29 mouse cellular contexts compared by ENCODE assay signal in the genomic region with DNA sequence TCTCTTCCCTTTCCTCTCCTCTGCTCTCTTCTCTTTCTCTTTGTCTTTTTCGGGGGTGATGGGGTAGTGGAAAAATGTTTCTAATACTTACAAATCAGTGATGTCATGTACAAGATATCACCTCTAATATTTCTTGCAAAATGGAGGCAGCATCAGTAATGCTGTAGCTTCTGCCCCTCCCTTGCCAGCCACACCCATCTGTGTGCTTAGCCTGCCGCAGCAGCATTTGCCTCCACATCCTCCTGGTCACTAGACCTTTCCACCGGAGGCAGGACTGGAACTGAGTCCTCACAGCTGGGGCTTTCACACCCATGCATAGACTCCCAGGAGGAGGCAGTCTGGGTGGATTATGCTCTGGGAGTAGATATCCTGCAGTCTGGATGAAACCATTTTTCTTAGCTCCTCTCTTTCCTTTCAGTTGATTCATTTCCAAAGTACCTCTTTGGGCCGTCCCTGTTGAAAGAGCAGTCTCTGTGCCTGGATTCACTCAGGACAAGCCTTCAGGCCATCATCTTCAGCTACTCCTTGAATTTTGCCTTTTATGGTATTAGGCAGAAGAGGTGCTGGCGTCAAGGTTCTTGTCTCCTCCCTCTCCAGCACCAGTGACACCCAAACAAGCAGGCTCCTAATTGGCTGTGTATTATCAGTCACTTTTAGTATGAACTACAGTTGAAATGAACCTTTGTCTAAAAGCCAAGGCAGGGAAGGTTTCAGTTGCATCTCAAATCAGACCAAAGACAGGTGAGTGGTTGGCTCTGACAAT.
DNase-seq lines count a peak whose midpoint lies in the region; ATAC-seq and TF ChIP-seq lines count a peak whose summit lies in the region.
"Had no signal": no experiment of that assay in that cellular context is flagged by ENCODE, and none has a peak within 500 bp of the region (broad histone marks: within the 10 kb centered on the region; RNA-seq: fewer than 3 reads in every experiment).

No protein-coding gene starts in this region.

- no peak overlapping the region for H3K27ac ChIP-seq in liver, postnatal 0 days (ENCODE audit: low read depth)
- no peak overlapping the region for H3K27ac ChIP-seq in intestine, embryonic 15.5 days
- H3K27ac ChIP-seq in liver, embryonic 14.5 days: peak overlapping the region; percentile 51
- no peak overlapping the region for H3K27ac ChIP-seq in stomach, postnatal 0 days (replicated peaks)
- no peak overlapping the region for H3K27ac ChIP-seq in left cerebral cortex, adult 2 months
- H3K27ac ChIP-seq: embryonic facial prominence, embryonic 10.5 days; embryonic facial prominence, embryonic 15.5 days; forebrain, embryonic 10.5 days; forebrain, embryonic 15.5 days; gastrocnemius, adult 2 months; heart, embryonic 10.5 days; heart, embryonic 15.5 days; hindbrain, postnatal 0 days; layer of hippocampus, adult 2 months; limb, embryonic 13.5 days; macrophage had no signal

- TF ChIP-seq EP300 in liver, postnatal 0 days (IDR thresholded peaks at IDR 0.05; ENCODE audit: low read depth): no peak
- TF ChIP-seq EP300 in liver, embryonic 14.5 days (IDR thresholded peaks at IDR 0.05; ENCODE audit: low read depth): no peak
- no peak for TF ChIP-seq EP300 in stomach, postnatal 0 days (optimal IDR thresholded peaks at IDR 0.05)

- peak; percentile 63 for DNase-seq in liver
- no peak for DNase-seq in liver, postnatal 0 days
- peak in 1 of 3 experiments; percentile 36 for DNase-seq in liver, embryonic 14.5 days (ENCODE audit: low read depth in 3 of 3, low spot score in 3 of 3)
- no peak for DNase-seq in stomach, postnatal 0 days (ENCODE audit: low spot score)
- DNase-seq in left cerebral cortex, adult 2 months (ENCODE audit: extremely low spot score in 1 of 2, low spot score in 2 of 2): no peak
- DNase-seq: adrenal gland, postnatal 25 days; cerebellum, adult 8-10 months; cerebellum, postnatal 25 days; gastrocnemius, adult 2 months; kidney, adult 18-20 months; kidney, postnatal 36 days; lung, adult 2 months; lung, postnatal 10 days; thymus, postnatal 4 days had no signal

- no peak; the same call in 1 of the 2 replicates for ATAC-seq in liver, postnatal 0 days
- ATAC-seq in intestine, embryonic 15.5 days: peak; percentile 78
- ATAC-seq in liver, embryonic 14.5 days (ENCODE audit: insufficient read depth): peak; percentile 78
- 0 out of 2 replicates have a peak, but pooled peaks have one; percentile 38 for ATAC-seq in stomach, postnatal 0 days (ENCODE audit: low FRiP score, low TSS enrichment)
- ATAC-seq in cerebellum, adult (ENCODE audit: insufficient number of reproducible peaks, low FRiP score, low TSS enrichment): no peak
- no peak for ATAC-seq in megakaryocyte-erythroid progenitor cell, adult 5-6 weeks (replicated peaks; ENCODE audit: low FRiP score, low TSS enrichment, poor library complexity, severe bottlenecking)
- ATAC-seq: CD4-positive, CD25-positive, alpha-beta regulatory T cell, adult 4 months; forebrain, embryonic 15.5 days; hindbrain, postnatal 0 days; midbrain, embryonic 16.5 days had no signal

- no peak for TF ChIP-seq CTCF in liver, postnatal 0 days (IDR thresholded peaks at IDR 0.05; ENCODE audit: low read depth)
- TF ChIP-seq CTCF in liver, embryonic 14.5 days (IDR thresholded peaks at IDR 0.05; ENCODE audit: low read depth): no peak
- no peak for TF ChIP-seq CTCF in stomach, postnatal 0 days (IDR thresholded peaks at IDR 0.05; ENCODE audit: low read depth)
- no peak for TF ChIP-seq CTCF in left cerebral cortex, adult 2 months (IDR thresholded peaks at IDR 0.05)

- no peak overlapping the region for H3K9ac ChIP-seq in liver, postnatal 0 days (replicated peaks)
- H3K9ac ChIP-seq in intestine, embryonic 15.5 days: no peak overlapping the region
- H3K9ac ChIP-seq in liver, embryonic 14.5 days (replicated peaks): peak overlapping the region; percentile 31; the same call in 1 of the 2 replicates
- no peak overlapping the region for H3K9ac ChIP-seq in stomach, postnatal 0 days (ENCODE audit: low read length)
- H3K9ac ChIP-seq: embryonic facial prominence, embryonic 15.5 days; forebrain, embryonic 15.5 days; heart, embryonic 15.5 days; limb, embryonic 13.5 days had no signal

- intact Hi-C loops in left cerebral cortex, adult 2 months (cut with DNase I): no loop called here

- H3K4me2 ChIP-seq in liver, postnatal 0 days (ENCODE audit: low read depth, low read length): no peak overlapping the region
- no peak overlapping the region for H3K4me2 ChIP-seq in intestine, embryonic 15.5 days (replicated peaks)
- peak overlapping the region; percentile 62 for H3K4me2 ChIP-seq in liver, embryonic 14.5 days (ENCODE audit: low read depth)
- no peak overlapping the region for H3K4me2 ChIP-seq in stomach, postnatal 0 days (replicated peaks; ENCODE audit: low read depth)
- H3K4me2 ChIP-seq: embryonic facial prominence, embryonic 15.5 days; forebrain, embryonic 15.5 days; heart, embryonic 15.5 days; limb, embryonic 13.5 days had no signal

- no peak overlapping the region for H3K4me3 ChIP-seq in liver, postnatal 0 days (ENCODE audit: low read depth, low read length)
- no peak overlapping the region for H3K4me3 ChIP-seq in intestine, embryonic 15.5 days (replicated peaks)
- peak overlapping the region; percentile 25 to 37; a peak in 2 of 4 replicates for H3K4me3 ChIP-seq in liver, embryonic 14.5 days (ENCODE audit: insufficient read depth in 1 of 2, low read depth in 2 of 2, low read length in 2 of 2)
- H3K4me3 ChIP-seq in stomach, postnatal 0 days (ENCODE audit: low read depth, low read length): no peak overlapping the region
- H3K4me3 ChIP-seq in left cerebral cortex, adult 2 months: no peak overlapping the region
- H3K4me3 ChIP-seq: embryonic facial prominence, embryonic 10.5 days; embryonic facial prominence, embryonic 15.5 days; forebrain, embryonic 10.5 days; forebrain, embryonic 15.5 days; gastrocnemius, adult 2 months; heart, embryonic 10.5 days; heart, embryonic 15.5 days; layer of hippocampus, adult 2 months; limb, embryonic 13.5 days had no signal

- WGBS in liver, postnatal 0 days (ENCODE audit: insufficient replicate concordance): 56% methylated on average over 5 of the region's 5 CpGs
- 51% methylated on average over 5 of the region's 5 CpGs for whole genome bisulfite sequencing in intestine, embryonic 15.5 days
- WGBS in liver, embryonic 14.5 days (ENCODE audit: insufficient replicate concordance): 38% methylated on average over 5 of the region's 5 CpGs
- WGBS in stomach, postnatal 0 days: 38% methylated on average over 5 of the region's 5 CpGs

- H3K27me3 ChIP-seq in liver, postnatal 0 days (ENCODE audit: insufficient read depth, low read length): no peaks in the 10 kb centered on the region
- no peaks in the 10 kb centered on the region for H3K27me3 ChIP-seq in intestine, embryonic 15.5 days (replicated peaks)
- no peaks in the 10 kb centered on the region for H3K27me3 ChIP-seq in liver, embryonic 14.5 days (ENCODE audit: control insufficient read depth, insufficient read depth, low read length)
- no peaks in the 10 kb centered on the region for H3K27me3 ChIP-seq in stomach, postnatal 0 days (ENCODE audit: control insufficient read depth, insufficient read depth, low read length)
- H3K27me3 ChIP-seq: embryonic facial prominence, embryonic 15.5 days; forebrain, embryonic 15.5 days; heart, embryonic 15.5 days; limb, embryonic 13.5 days had no signal

- H3K36me3 ChIP-seq in liver, postnatal 0 days (replicated peaks; ENCODE audit: insufficient read depth, low read length): no peaks in the 10 kb centered on the region
- H3K36me3 ChIP-seq in intestine, embryonic 15.5 days: no peaks in the 10 kb centered on the region
- no peaks in the 10 kb centered on the region for H3K36me3 ChIP-seq in liver, embryonic 14.5 days (replicated peaks; ENCODE audit: control insufficient read depth, insufficient read depth, low read depth)
- no peaks in the 10 kb centered on the region for H3K36me3 ChIP-seq in stomach, postnatal 0 days (ENCODE audit: control insufficient read depth, insufficient read depth, low read length)
- H3K36me3 ChIP-seq: embryonic facial prominence, embryonic 10.5 days; embryonic facial prominence, embryonic 15.5 days; forebrain, embryonic 10.5 days; forebrain, embryonic 15.5 days; heart, embryonic 10.5 days; heart, embryonic 15.5 days; limb, embryonic 13.5 days had no signal

- H3K4me1 ChIP-seq in liver, postnatal 0 days (ENCODE audit: insufficient read depth): no peaks in the 10 kb centered on the region
- H3K4me1 ChIP-seq in intestine, embryonic 15.5 days (replicated peaks): no peaks in the 10 kb centered on the region
- H3K4me1 ChIP-seq in liver, embryonic 14.5 days (replicated peaks; ENCODE audit: control insufficient read depth in 2 of 2, insufficient read depth in 2 of 2, low read length in 1 of 2): peaks cover 43 to 45% of the 10 kb centered on the region in 2 experiments
- no peaks in the 10 kb centered on the region for H3K4me1 ChIP-seq in stomach, postnatal 0 days (replicated peaks; ENCODE audit: control insufficient read depth, insufficient read depth)
- H3K4me1 ChIP-seq: embryonic facial prominence, embryonic 10.5 days; embryonic facial prominence, embryonic 15.5 days; forebrain, embryonic 10.5 days; forebrain, embryonic 15.5 days; heart, embryonic 10.5 days; heart, embryonic 15.5 days; limb, embryonic 13.5 days had no signal

- H3K9me3 ChIP-seq in liver, postnatal 0 days (ENCODE audit: low read length): no peaks in the 10 kb centered on the region
- H3K9me3 ChIP-seq in intestine, embryonic 15.5 days: no peaks in the 10 kb centered on the region
- no peaks in the 10 kb centered on the region for H3K9me3 ChIP-seq in liver, embryonic 14.5 days (ENCODE audit: control insufficient read depth, low read length)
- H3K9me3 ChIP-seq in stomach, postnatal 0 days (ENCODE audit: control insufficient read depth, low read length): no peaks in the 10 kb centered on the region
- H3K9me3 ChIP-seq: embryonic facial prominence, embryonic 10.5 days; embryonic facial prominence, embryonic 15.5 days; forebrain, embryonic 10.5 days; forebrain, embryonic 15.5 days; heart, embryonic 10.5 days; heart, embryonic 15.5 days; limb, embryonic 13.5 days had no signal

Comparison
In these comparisons a context has a peak if more than half of its experiments do, and no peak if none do; other contexts are left out.
1. ATAC-seq: peak in intestine, embryonic 15.5 days (single experiment), liver, embryonic 14.5 days (single experiment) and stomach, postnatal 0 days (single experiment); none in liver, postnatal 0 days (single experiment), cerebellum, adult (single experiment) and megakaryocyte-erythroid progenitor cell, adult 5-6 weeks (single experiment).
2. H3K4me3 ChIP-seq: peak in liver, embryonic 14.5 days (2 of 2); none in liver, postnatal 0 days (single experiment), intestine, embryonic 15.5 days (single experiment), stomach, postnatal 0 days (single experiment) and left cerebral cortex, adult 2 months (single experiment).